In the genomic region with DNA sequence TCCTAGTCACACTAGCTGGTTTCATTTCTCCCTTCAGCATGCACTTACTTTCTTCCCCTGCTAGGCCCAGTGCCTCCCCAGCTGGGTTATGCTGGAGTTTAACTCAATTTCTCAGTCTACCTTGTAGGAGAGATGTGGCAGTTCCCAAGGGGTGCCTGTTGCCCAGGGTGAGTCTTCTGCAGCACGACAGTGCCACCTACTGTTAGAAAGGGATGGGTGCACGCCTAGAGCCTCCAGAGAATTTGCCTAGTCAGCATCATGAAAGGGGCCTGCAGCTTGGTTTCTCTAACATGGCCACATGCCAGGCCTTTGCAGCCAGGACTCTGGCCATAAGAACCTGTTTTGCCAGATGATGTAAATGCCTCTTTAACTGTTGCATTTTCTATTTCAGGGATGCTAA, we compare ENCODE assay signal across 8 mouse cellular contexts. TPM values are rescaled to one million over a fixed set of nuclear protein-coding genes. Genes with fewer than 3 reads are reported as not detected.
DNase-seq lines count a peak whose midpoint lies in the region; ATAC-seq and TF ChIP-seq lines count a peak whose summit lies in the region.

No protein-coding gene starts in this region.

- 4% methylated on average over 2 of the region's 2 CpGs for WGBS in hindbrain, embryonic 13.5 days

- peak; percentile 98 for TF ChIP-seq CTCF in Patski (IDR thresholded peaks at IDR 0.05)

- H3K4me3 ChIP-seq in hindbrain, embryonic 13.5 days = no peak overlapping the region

- in situ Hi-C loops in Patski (cut with MboI; ENCODE audit: low pct_unique_long_range_greater_than_20kb) = loop anchor here (10.0 to 25.0 kb wide), 3 partner anchors 179 to 476 kb away; partner anchors contain the start of gene Catspere2

- H3K36me3 ChIP-seq in hindbrain, embryonic 13.5 days = no peaks in the 10 kb centered on the region

- H3K9ac ChIP-seq in hindbrain, embryonic 13.5 days = no peak overlapping the region

- H3K27me3 ChIP-seq in Patski = no peaks in the 10 kb centered on the region
- H3K27me3 ChIP-seq in hindbrain, embryonic 13.5 days = no peaks in the 10 kb centered on the region

- H3K27ac ChIP-seq in hindbrain, embryonic 13.5 days = no peak overlapping the region

- POLR2A ChIA-PET in Patski (lab: Charles Lee) = no interaction called here

- peak; percentile 95 for ATAC-seq in Patski
- peak; percentile 88 for ATAC-seq in hindbrain, embryonic 13.5 days (ENCODE audit: low FRiP score)

- CTCF ChIA-PET in Patski (lab: Charles Lee) = interaction anchor here (0.6 to 3.6 kb wide), 12 partner anchors 12 to 238 kb away, joined by 3 to 14 read pairs (median 3); no protein-coding TSS in a partner anchor

- H3K4me1 ChIP-seq in hindbrain, embryonic 13.5 days (replicated peaks) = peaks cover 4% of the 10 kb centered on the region; the same call in 1 of the 2 replicates

- no peaks in the 10 kb centered on the region for H3K9me3 ChIP-seq in hindbrain, embryonic 13.5 days

- peak; percentile 39 for DNase-seq in Patski (ENCODE audit: low read depth, low spot score)
- DNase-seq in cerebellum, postnatal 14 days = peak; percentile 91 to 93
- peak; percentile 74 to 84 for DNase-seq in frontal cortex, postnatal 14 days (ENCODE audit: low spot score in 2 of 2)
- DNase-seq in layer of hippocampus, postnatal 14 days (ENCODE audit: low spot score in 2 of 2) = peak; percentile 84 to 91
- DNase-seq in lung, postnatal 10 days = peak; percentile 90
- peak; percentile 88 for DNase-seq in retina, embryonic 14.5 days (ENCODE audit: low spot score)
- DNase-seq in thymus, postnatal 4 days = peak; percentile 84

- no peak overlapping the region for H3K4me2 ChIP-seq in hindbrain, embryonic 13.5 days

RNA-seq across cellular contexts. Expression of gene Efcab2, which starts 57.8 kb away (rescaled TPM):
- 3.7 TPM for polyA plus RNA-seq in Patski (2021)
- polyA plus RNA-seq in hindbrain, embryonic 13.5 days (2015; fragmentation: Nextera tagmentation; extraction: Ambion mirVana) = 9.7 and 12.6 TPM in 2 replicates
- 10 to 100 TPM in 1 of 2 experiments, 1 to 10 TPM in 1; 9.9 to 11.9 TPM for total RNA-seq in layer of hippocampus, postnatal 14 days (2021)

Comparison
In these comparisons a context has a peak if more than half of its experiments do, and no peak if none do; other contexts are left out.
1. DNase-seq: peak in every context shown above with its lines; median percentile 92 in cerebellum, postnatal 14 days; 90 in lung, postnatal 10 days; 88 in retina, embryonic 14.5 days; 88 in layer of hippocampus, postnatal 14 days; 84 in thymus, postnatal 4 days; 79 in frontal cortex, postnatal 14 days; 39 in Patski.